Mouse (Mus musculus) large intestine, adult 2 months (tissue): ENCODE data around the gene Vamp4. TPM values are rescaled to one million over a fixed set of nuclear protein-coding genes. Genes with fewer than 3 reads are reported as not detected.

Source experiments
- DNase-seq: peaks from one replicate; pipeline ENCODE4 v3.0.0-alpha.2; 2012; ENCODE audit warnings: low read depth, low spot score
- WGBS: fragments of 180-500 bp; shearing (Covaris S2); methylation state at CpG from one replicate; pipeline ENCODE4 v1.1.7; 2018; 5-methylcytosine and 5-hydroxymethylcytosine counted together
- polyA plus RNA-seq: library from polyadenylated mRNA; depleted of rRNA; stranded (reverse); fragments of >200 nt; gene quantifications from 2 replicates; pipeline ENCODE4 v1.2.3, GENCODE M21; 2012; rRNA removed

The Vamp4 gene
- polyA plus RNA-seq: 4.9 and 7.6 TPM in 2 replicates

DNA sequence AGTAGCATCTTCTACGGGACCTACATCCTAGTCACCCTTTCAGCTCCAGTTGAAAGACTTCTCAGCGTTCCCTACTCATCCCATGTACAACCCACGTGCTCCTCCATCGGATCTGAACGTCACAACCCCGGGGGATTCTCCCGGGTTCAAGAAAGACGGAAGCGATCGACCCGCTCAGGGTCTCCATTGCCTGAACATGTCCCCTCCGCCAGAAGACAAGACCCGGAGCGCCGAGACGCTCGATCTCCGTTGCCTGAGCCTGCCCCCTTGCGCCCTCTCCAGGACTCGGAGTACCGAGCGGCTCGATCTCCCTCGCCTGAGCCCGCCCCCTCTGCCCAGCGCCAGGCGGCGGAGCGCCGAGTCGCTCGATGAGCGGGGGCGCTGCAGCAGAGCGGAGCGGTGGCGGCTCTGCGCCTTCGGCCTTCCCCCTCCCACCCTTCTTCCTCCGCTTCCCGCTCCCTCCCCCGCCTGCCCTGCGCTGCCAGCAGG, at the start of gene Vamp4:
Gene Vamp4, plus strand, starts transcription at position 256 of the 489 bp plus-strand sequence.
- under 1% methylated on average over 43 of the region's 43 CpGs for WGBS
- no peak for DNase-seq

DNA sequence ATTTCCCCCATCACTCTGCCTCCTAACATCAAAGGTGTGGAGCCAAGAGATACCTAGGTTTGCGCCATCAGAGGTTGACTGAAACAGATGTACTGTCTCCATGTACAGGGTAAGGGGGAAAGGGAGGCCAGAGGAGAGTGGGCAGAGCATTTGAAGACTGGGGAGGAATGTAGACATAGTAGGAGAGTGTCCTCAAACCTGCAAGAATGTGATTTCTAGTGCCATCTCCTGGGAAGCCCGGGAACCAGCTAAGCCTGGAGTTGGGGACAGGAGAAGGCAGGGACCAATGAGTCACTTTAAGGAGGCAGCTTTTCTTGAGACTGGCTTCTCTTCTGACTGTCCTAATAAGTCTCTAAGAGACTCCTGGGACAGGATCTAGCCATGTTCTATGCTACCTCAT, 40.7 kb upstream of the Vamp4 start:
- WGBS: 55% methylated on average over 2 of the region's 2 CpGs
- no peak for DNase-seq

DNA sequence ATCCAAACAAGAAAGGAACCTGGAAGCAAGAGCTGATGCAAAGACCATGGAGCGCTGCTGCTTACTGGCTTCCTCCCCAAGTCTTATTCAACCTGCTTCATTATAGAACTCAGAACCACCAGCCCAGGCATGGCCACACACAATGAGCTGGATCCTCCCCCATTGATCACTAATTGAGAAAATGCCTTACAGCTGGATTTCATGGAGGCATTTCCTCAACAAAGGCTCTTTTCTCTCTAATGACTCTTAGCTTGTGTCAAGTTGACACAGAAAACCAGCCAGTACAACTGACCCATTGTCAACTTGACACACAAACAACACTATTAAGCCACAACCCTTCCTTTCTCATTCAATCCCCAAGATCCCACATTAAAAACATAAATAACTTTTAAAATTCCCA, 39.6 kb upstream of the Vamp4 start:
- WGBS: 100% methylated on average over 1 of the region's 1 CpGs
- DNase-seq: no peak

DNA sequence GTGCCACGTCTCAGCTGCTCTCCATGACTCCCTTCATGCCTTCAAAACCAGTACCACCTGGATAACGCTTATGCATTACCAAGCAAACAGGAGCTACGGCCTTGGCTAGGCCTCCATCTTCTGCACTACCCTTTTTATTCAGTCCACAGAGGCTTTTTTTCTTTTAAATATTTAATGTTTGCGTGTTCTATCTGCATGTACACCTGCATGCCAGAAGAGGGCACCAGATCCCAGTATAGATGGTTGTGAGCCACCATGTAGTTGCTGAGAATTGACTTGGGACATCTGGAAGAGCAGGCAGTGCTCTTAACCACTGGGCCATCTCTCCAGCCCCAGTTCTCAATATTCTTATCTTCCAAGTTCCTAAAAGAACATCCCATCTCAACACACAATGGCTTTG, 38.7 kb upstream of the Vamp4 start:
- 83% methylated on average over 4 of the region's 4 CpGs for WGBS
- no peak for DNase-seq

DNA sequence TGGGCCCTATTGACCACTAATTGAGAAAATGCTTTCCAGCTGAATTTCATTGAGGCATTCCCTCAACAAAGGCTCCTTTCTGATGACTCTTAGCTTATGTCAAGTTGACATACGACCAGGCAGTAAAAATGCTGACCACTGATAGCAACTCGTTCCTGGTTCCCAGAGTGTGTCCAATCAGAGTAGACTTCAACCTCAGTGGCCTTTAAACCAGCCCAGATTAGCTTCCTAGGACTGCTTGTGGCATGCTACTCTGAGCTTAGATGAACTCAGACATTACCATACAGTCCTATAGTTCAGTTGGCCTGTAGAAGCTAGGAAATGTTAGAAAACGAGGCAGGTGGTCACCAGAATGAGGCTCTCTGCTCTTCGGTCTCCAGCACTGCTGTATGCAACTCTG, 38.0 kb upstream of the Vamp4 start:
- DNase-seq: no peak
- WGBS: 67% methylated on average over 4 of the region's 4 CpGs

DNA sequence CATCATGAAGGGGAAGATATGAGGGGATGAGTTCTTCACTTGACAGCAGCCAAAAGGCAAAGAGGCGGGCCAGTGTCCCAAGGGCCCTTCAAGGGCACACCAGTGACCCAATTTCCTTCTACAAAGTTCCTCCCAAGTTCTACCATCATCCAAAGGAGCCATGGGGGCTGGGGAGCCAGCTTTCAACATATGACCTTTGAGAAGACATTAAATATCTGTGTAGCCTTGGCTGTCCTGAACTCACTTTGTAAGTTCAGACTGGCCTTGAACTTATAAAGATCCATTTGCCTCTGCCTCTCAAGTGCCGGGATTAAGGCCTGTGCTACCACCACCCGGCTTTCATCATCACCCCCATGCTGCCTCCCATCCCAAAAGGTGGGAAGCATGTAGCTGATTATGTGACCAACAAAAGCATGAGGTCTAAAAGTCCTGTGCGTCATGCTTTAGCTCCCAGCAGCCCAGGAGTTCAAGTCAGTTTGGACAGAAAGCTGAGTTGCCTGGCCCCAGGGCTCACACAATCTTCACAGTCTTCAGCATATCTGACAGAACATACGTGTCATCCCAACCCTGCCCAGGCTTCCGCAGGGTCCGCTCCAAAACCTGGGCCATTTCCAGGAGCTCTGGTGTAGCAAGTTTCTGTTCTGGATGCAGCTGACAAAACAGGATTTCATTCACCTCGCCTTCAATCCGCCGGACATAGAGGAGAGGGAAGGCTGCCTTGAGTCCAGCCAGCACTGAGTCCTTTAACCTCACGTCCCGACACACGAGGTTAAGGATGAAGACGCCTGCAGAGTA, 36.4 kb upstream of the Vamp4 start:
- WGBS: 89% methylated on average over 14 of the region's 14 CpGs
- DNase-seq: no peak

DNA sequence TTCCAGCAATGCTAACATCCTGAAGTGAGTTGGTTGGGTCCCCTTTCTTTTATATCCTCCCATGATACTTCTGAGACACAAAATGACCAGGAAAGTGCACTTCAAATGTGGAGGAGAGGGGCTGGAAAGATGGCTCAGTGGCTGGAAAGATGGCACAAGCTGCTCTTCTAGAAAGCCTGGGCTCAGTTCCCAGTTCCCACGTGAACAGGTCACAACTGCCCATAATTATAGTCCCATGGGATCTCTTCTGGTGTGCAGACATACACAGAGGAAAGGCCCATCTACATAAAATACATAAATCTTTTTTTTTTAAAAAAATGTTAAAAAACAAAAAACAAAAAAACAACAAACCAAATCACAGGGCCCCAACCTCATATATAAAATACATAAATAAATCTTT, 27.1 kb upstream of the Vamp4 start:
- no peak for DNase-seq
- 67% methylated on average over 1 of the region's 1 CpGs for WGBS

DNA sequence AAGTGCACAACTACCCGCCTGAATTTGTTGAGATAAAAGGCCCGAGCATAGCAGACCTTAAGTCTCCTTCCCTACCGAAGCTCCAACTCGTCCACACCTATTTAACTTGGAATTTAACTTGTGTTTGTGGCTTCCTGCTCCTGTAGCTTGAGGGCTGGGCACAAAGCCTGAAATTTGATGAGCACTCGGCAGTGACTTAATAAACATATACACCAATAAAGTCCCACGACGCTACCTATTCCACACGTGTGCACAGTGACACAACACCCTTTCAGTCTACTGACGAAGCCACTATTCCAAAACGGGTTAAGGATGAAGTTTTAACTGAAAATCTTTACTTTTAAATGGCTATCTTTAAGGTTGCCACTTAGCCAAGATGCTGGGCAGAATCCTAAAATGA, 22.7 kb upstream of the Vamp4 start:
- WGBS: 2% methylated on average over 10 of the region's 10 CpGs

DNA sequence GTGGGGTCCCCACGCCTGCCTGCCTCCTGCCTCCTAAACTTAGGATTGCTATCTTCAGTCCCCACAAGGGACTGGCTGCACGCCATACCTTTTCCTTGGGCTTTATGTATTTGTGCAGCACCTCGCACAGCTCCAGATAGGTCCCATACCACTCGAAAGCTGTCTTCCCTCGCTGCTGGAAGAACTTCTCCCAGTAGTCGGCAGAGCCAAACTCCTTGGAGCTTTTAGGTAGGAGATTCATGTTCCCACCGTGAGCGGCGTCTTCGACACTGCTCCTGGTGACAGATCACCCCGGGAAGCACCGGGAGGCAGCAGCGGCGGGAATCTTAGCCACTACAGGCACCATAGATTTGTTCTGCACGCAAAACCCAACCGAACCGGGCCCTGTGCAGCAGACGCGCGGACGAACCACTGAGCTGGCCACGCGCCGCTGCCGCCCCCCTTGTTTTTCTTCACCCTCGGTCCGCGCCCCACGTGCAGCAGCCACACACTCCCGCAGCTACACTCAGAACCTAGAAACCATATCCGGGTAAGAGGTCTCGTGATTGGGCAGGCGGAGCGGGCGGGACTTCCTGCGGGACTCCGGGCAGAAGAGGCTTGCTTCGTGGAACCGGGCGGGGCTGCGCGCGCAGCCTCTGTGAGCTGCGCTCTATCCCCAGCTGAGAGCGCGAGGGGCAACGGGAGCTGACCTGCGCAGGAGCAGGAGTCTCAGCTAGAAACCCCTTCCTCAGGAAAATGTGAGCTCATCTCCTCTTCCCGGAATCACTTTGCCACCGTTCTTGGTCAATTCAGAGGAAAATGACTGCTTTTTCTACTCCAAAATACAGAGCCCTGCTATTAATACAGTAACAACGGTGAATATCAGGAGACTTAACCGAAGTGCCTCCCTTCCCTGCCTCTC, 22.0 kb upstream of the Vamp4 start, which contains the start of gene Mettl13:
Gene Mettl13, minus strand, starts transcription at position 536 of the 901 bp plus-strand sequence.
- WGBS: under 1% methylated on average over 52 of the region's 52 CpGs
- peak; percentile 81 for DNase-seq

More for the DNA sequence above, 22.7 kb upstream of the Vamp4 start:
- no peak for DNase-seq

DNA sequence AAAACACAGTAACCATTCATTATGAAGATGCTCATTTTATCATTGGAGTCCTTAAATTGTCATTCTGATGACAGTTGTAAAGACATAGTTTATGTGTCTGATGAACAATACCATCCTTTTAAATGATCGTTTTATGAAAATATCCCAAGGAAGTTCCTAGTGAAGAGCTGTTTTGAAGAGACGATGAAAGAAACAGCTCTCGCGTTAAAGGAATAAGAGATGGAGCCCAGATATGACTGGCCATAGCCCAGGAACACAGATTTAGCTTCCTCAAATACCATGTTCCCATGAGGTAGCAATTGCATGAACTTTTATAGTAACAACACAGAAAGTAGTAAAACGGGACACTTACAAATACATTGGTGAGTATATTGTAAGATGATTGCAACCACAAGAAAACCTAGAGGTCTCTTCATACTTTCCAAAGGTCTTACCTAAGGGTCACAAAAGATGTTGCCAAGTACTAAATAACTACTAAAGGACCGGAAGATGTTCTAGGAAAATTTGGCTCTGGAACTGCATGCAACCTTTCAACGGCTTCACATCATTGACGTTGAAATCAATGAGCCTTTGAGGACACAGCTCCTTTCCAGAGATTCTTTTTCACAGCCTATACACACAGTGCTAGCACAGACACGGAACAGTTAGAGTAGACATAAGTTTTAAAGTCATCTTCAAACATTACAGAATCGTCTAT, 21.2 kb upstream of the Vamp4 start:
- no peak for DNase-seq
- WGBS: 36% methylated on average over 10 of the region's 10 CpGs

DNA sequence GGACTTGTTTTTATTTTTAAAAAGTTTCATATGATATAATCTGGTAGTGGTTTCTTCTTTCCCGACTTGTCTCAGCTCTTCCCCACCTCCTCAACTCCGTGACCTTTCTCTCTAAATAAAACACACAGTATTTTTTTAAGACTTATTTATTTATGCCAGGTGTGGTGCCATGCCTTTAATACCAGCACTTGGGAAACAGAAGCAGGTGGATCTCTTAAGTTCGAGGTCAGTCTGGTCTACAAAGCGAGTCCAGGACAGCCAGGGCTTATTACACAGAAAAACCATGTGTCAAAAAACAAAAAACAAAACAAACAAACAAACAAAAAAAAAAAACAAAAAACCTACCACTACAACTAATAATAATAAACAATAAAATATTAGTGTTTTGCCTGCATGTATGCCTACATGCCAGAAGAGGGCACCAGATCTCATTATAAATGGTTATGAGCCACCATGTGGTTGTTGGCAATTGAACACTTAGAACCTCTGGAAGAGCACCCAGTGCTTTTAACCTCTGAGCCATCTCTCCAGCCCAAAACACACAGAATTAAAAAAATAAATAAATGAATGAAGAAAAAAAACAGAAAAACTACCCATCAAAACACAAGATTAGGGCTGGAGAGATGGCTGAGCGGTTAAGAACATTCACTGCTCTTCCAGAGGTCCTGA, 20.6 kb upstream of the Vamp4 start:
- DNase-seq: no peak
- 58% methylated on average over 5 of the region's 5 CpGs for WGBS

DNA sequence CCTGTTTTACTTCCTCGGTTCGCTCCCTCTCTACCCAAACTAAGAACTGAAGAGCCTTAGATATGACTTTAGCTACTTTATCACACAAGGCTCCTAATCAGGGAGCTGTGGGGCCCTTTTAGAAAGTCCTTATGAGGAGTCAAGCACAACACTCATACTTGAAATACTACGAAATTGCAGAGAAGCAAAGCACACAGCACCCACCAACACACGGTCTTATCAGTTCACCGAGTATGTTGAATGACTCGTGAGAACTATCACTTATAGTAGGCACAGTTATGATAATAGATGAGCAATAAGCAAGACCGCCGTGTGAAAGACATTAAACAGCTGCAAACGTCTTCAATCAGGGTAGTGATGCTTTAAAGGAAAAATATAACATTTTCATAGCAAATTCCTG, 17.4 kb upstream of the Vamp4 start:
- DNase-seq: no peak
- 83% methylated on average over 9 of the region's 9 CpGs for WGBS

DNA sequence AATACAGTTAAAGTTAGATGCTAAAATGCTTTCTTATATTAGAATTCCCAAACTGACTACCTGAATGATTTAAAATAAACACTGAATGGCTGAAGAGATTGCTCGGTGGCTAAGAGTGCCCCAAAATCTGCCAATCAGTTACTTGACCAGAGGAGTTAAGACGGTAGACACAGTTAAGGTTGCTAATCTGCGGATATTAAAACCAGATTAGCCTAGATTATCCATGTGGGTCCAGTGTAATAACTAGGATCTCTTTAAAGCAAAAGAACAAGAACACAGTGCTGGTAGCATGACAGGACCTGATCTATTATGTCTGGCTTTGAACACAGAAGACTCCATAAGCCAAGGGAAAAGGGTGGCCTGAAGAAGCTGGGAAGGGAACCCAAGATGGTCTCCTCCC, 16.1 kb upstream of the Vamp4 start:
- DNase-seq: no peak
- WGBS: 86% methylated on average over 3 of the region's 3 CpGs

DNA sequence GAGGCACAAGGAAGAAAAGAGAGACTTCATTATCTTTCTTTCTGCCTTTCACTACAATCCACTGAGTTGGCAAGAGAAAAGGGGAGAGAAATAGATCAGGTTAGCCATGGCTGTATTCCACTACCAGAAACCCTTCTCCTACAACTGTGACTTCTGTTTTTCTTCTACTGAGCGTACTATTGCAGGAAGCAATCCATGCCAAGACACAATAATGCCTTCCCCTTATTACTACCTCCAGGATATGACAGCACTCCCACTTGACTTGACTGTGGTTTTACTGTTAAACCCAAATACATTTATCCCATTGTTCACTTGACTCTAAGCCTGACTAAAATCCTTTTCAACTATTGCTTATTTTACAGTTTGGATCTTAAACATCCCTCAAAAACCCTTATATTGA, 7.1 kb upstream of the Vamp4 start:
- 60% methylated on average over 1 of the region's 1 CpGs for WGBS
- DNase-seq: no peak

DNA sequence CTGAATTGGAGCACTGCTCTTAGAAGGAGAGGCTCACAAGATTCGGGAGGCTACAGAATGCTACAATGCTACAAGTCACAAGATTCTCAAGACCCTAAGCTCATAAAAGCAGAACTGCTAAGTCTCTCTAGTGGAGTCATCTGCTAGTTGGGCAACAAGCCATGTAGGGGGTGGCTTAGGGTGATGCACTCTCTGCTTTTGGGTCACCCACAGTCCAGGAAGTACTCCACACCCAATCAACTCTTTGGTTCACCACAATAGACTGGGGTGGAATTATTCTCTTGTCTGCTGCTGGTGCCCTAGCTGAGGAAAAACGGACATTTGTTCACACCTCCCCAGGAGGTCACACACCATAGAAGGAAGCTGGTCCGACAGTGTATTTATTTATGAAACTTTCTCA, 5.3 kb upstream of the Vamp4 start:
- DNase-seq: no peak
- 43% methylated on average over 3 of the region's 3 CpGs for WGBS

DNA sequence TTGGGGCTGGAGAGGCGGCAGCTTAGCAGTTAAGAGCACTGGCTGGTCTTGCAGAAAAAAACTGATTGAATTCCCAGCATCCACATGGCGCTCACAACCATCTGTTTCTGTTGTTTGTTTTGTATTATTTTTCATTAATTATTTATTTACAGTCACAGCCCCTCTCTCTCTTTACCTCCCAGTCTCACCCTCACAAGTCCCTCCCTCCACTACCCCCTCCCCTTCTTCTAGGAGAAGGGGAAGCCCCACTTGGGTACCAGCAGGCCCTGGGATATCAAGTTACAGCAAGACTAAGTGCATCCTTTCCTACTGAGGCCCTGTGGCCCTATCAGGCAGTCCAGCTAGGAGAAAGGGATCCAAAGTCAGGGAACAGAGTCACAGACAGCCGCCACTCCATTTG, 3.0 kb upstream of the Vamp4 start:
- 78% methylated on average over 3 of the region's 3 CpGs for WGBS
- DNase-seq: no peak

DNA sequence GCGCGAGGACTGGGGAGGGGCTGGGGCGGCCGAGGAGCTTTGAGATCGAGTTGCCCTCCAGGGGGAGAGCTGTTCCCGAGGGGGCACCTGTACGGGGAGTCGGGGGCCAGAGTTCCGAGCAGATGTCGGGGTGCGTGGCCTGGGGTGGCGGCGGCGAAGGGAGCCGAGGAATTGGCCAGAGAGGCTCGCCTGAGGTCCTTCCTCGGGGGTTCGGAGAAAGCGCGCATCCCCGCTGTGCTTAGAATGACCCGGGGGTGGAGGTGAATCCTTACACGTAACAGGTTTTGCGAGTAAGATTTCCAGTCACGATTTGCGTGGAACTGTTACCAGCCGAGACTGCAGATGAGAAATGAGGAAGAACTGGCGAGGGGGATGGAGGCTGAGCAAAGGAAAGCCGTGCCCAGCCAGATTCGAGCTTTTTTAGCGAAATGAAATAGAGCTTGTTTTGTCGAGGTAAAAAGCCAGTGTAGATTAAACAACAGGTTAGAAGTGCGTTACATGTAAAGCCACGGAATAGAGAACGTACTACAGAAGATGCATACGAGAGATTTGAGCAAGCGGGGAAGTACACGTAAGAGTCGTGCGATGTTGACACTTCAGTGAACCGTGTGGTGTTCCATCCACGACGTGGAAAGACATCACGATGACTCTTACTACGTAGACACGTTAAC, 751 bp downstream of the Vamp4 start:
- no peak for DNase-seq
- under 1% methylated on average over 46 of the region's 46 CpGs for WGBS

DNA sequence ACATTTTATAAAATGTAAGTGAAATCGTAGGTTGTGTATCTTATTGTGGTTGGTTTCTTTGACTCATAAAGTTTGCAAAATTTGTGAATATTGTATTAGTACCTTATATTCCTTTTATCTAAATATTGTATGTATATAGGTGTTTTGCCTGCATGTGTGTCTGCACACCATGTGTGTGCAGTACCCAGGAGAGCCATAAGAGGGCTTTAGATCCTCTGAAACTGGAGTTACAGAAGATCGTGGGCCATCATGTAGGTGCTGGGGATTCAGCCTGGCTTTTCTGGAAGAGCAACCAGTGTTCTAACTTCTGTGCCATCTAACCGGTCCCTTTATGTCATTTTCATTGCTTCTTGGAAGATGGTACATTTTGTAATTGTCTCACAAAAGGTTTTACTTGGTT, 4.8 kb downstream of the Vamp4 start:
- DNase-seq: no peak
- WGBS: 95% methylated on average over 3 of the region's 3 CpGs

DNA sequence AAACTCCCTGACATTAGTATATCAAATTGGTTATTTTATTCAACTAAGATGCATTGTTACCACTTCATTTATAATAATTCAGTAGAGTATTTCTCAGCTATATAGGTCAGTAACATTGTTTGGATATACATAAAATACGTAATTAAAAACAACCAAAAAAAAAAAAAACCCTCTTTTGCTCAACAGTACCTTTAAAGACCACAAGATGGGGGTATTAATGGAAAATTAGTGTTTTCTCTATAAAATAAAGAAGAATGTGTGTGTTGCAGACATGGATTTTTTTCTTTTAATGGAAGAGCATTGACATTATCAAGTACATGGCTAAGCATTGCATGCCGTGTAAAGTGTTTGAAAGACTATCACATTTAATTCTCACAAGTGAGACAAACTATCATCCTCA, 12.6 kb downstream of the Vamp4 start:
- DNase-seq: no peak
- 87% methylated on average over 2 of the region's 2 CpGs for WGBS
